Mouse (Mus musculus): ENCODE measurements around the gene BC067074.

DNA sequence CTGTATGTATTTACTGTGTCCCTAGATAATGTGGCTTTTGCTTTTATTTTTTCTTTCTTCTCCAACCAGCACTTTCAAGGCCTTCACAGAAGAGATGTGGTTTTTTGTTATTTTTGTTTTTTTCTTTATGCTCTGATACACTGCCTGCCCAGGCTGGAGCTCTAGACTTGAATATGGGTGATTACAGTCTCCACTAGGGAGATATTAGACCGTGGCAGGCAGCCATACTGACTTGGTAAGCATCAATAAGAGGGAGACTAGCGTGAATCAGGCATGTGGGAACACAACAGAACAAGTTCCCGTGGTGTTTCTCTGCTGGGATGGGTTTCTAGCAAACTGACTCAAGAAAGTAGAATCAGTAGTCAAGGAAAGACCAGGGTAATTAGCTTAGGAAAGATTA, 125.7 kb downstream of the BC067074 start:
- TF ChIP-seq EP300 (optimal IDR thresholded peaks at IDR 0.05) (no peak), CTCF (IDR thresholded peaks at IDR 0.05; ENCODE audit: low read depth) (no peak)
